Mouse (Mus musculus) heart, postnatal 0 days (tissue): ENCODE results near the gene Trh. TPM values are rescaled to one million over a fixed set of nuclear protein-coding genes. Genes with fewer than 3 reads are reported as not detected.
A peak's percentile ranks its signal among the peaks of the same experiment; 100 is the strongest.

ENCODE experiments used
- ATAC-seq: fragments of 200-750 bp; cut with Nextera tagmentation; 2 replicates; pipeline ENCODE4 v1.8.0; 2017; ENCODE audit warnings: low read depth, moderate number of reproducible peaks, moderate library complexity; ENCODE audit not compliant: insufficient read depth
- DNase-seq: peaks from one replicate; pipeline ENCODE4 v3.0.0-alpha.2; 2016; ENCODE audit warnings: low spot score
- H3K27ac ChIP-seq: fragments of 300-500 bp; sonication (generic); 2 replicates; pipeline ENCODE4 v1.5.1; 2014; ENCODE audit warnings: low read depth, mild to moderate bottlenecking
- H3K27me3 ChIP-seq: fragments of 300-500 bp; sonication (generic); 2 replicates; pipeline ENCODE4 v1.6.1; 2014; ENCODE audit warnings: low read length, mixed read lengths; ENCODE audit not compliant: control insufficient read depth, insufficient read depth
- H3K36me3 ChIP-seq: fragments of 300-500 bp; sonication (generic); replicated peaks from 2 replicates; pipeline ENCODE4 v1.6.1; 2014; ENCODE audit warnings: low read length, mixed read lengths; ENCODE audit not compliant: control insufficient read depth, insufficient read depth
- H3K4me1 ChIP-seq: fragments of 300-500 bp; sonication (generic); 2 replicates; pipeline ENCODE4 v1.6.1; 2014; ENCODE audit warnings: antibody characterized with exemption; ENCODE audit not compliant: control insufficient read depth, insufficient read depth
- H3K4me2 ChIP-seq: fragments of 300-500 bp; sonication (generic); 2 replicates; pipeline ENCODE4 v1.6.1; 2014; ENCODE audit warnings: low read depth, mild to moderate bottlenecking, low read length, moderate library complexity
- H3K4me3 ChIP-seq: fragments of 300-500 bp; sonication (generic); 2 replicates; pipeline ENCODE4 v1.5.1; 2014; ENCODE audit warnings: low read depth, low read length
- H3K9ac ChIP-seq: fragments of 300-500 bp; sonication (generic); replicated peaks from 2 replicates; pipeline ENCODE4 v1.6.1; 2014; ENCODE audit warnings: low read depth, low read length, mixed read lengths
- H3K9me3 ChIP-seq: fragments of 300-500 bp; sonication (generic); replicated peaks from 2 replicates; pipeline ENCODE4 v1.6.1; 2016; ENCODE audit warnings: low read length; ENCODE audit not compliant: control insufficient read depth
- CTCF ChIP-seq: IDR thresholded peaks from 2 replicates; pipeline ENCODE4 v1.5.1; 2016; ENCODE audit warnings: antibody characterized with exemption, control low read depth, low read depth
- EP300 ChIP-seq: IDR thresholded peaks from 2 replicates; pipeline ENCODE4 v1.6.1; 2016; ENCODE audit warnings: antibody characterized with exemption, low read depth
- WGBS: fragments of 180-500 bp; shearing (Covaris S2); extraction: QIAGEN DNeasy Blood & Tissue Kit; methylation state at CpG from one replicate; pipeline ENCODE4 v1.1.7; 2014; 5-methylcytosine and 5-hydroxymethylcytosine counted together
- polyA plus RNA-seq: library from polyadenylated mRNA; unstranded; fragments of >200 nt; fragmentation: Nextera tagmentation; extraction: Ambion mirVana; gene quantifications from 2 replicates; pipeline ENCODE4 v1.2.1, GENCODE M21; 2015
- total RNA-seq: library from RNA; depleted of rRNA; stranded (reverse); fragments of >200 nt; gene quantifications from 2 replicates; pipeline ENCODE4 v1.2.3, GENCODE M21; 2014; ENCODE audit warnings: low replicate concordance

Gene Trh
- total and polyA plus RNA-seq, 2 experiments from 2014 or later: not detected

DNA sequence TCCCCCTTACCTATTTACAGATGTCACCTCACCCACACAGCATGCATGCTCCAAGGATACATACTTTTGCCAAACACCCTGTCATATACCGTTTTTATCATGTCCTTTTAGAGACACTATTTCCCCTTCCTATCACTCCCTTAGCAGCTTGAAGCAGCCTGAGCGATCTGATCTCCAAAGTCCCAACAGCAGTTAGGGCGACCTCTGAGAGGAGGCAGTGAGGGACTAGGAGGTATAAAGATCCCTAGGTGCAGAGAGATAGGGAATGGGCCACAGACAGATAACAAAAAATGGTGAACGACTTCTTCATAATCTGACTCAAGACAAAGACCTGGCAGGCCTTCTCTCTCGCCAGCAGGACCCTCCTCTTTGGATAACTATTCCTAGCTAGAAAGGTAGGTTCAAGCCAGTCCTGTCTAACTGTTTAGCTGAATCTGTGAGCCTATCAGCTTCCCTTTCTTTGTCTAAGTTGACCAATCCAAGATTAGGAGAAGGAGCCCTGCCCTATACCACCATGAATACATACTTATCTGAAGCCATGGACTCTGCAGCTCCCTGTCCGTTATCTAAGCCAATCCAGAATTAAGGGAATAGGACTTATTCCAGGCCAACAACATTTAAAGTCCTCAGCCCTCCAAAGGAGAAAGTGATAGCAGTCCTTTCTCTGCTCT, 29.3 kb upstream of the Trh start:
- no peak for DNase-seq
- no peaks in the 10 kb centered on the region for H3K4me1 ChIP-seq
- ATAC-seq: no peak
- no peak overlapping the region for H3K9ac ChIP-seq
- no peak overlapping the region for H3K4me2 ChIP-seq
- H3K9me3 ChIP-seq: no peaks in the 10 kb centered on the region
- H3K27ac ChIP-seq: no peak overlapping the region
- no peak overlapping the region for H3K4me3 ChIP-seq
- 49% methylated on average over 6 of the region's 6 CpGs for WGBS
- TF ChIP-seq EP300 (no peak), CTCF (no peak)
- no peaks in the 10 kb centered on the region for H3K27me3 ChIP-seq
- no peaks in the 10 kb centered on the region for H3K36me3 ChIP-seq

DNA sequence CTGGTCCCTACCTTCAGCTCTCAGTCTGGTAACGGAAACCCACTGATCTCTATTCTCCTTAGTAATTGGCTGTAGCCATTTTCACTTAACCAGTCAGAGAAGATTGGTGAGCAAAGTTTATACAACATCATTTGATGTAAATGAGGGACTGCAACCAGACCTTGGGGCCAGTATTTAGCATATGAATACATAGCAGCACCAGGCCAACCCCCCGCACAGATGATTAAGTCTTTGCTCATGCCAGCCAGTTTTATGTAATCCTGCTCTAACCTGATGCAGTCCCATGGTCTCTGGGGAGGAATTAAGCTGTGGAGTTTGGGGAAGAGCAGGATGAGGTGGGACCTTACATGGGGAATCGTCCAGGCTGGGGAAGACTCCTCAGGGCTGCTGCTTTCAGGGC, 28.2 kb upstream of the Trh start:
- ATAC-seq (no peak), DNase-seq (no peak)
- Histone ChIP-seq H3K4me2 (no peak overlapping the region), H3K9ac (no peak overlapping the region), H3K4me3 (no peak overlapping the region), H3K27me3 (no peaks in the 10 kb centered on the region), H3K36me3 (no peaks in the 10 kb centered on the region), H3K4me1 (no peaks in the 10 kb centered on the region), H3K9me3 (no peaks in the 10 kb centered on the region), H3K27ac (no peak overlapping the region)
- TF ChIP-seq EP300 (no peak), CTCF (no peak)
- WGBS: 83% methylated on average over 3 of the region's 3 CpGs

DNA sequence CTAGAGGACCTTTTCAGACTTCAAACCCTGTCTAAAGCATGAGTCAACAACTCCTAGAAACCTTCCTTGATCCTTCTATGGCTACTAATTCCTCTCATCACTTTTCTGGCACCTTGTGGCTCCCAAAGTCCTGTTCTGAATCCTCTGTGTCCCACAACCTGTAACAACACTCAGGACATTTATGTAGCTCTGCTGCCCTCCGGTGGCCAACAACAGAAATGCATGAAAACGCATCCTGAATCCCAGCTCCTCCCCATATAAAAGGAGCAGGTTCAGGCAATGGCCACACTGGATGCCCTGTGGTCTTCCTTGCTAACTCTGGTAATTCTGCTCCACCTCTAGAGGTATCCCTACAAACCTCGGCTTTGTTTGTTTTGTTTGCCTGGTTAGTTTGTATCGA, 24.6 kb upstream of the Trh start:
- no peaks in the 10 kb centered on the region for H3K36me3 ChIP-seq
- no peak overlapping the region for H3K4me3 ChIP-seq
- WGBS: 8% methylated on average over 4 of the region's 4 CpGs
- ATAC-seq (peak; percentile 62; the same call in 1 of the 2 replicates), DNase-seq (peak; percentile 62)
- no peak overlapping the region for H3K9ac ChIP-seq
- TF ChIP-seq EP300 (no peak), CTCF (peak; percentile 89)
- no peaks in the 10 kb centered on the region for H3K4me1 ChIP-seq
- H3K4me2 ChIP-seq: no peak overlapping the region
- H3K27ac ChIP-seq: no peak overlapping the region
- H3K27me3 ChIP-seq: no peaks in the 10 kb centered on the region
- H3K9me3 ChIP-seq: no peaks in the 10 kb centered on the region

DNA sequence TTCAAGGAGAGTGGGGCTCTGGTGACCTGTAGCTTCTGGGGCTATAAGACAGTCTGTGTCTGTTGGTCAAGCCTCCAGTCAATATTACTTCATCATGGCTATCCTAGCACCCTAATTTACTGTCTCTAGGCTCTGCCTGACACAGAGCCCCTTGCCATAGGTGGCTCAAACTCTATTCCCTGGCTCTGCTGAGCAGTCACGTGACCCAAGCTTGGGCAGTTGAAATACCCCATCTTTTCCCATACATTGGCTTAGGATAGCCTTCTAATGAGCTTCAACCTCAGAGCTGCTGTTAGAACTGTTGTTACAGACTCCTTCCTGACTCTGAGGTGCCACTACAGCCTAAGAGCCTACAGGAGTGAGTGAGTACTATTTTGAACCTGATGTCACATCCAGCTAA, 23.6 kb upstream of the Trh start:
- no peak for DNase-seq
- no peaks in the 10 kb centered on the region for H3K27me3 ChIP-seq
- TF ChIP-seq CTCF (no peak), EP300 (no peak)
- no peak overlapping the region for H3K4me2 ChIP-seq
- H3K9me3 ChIP-seq: no peaks in the 10 kb centered on the region
- H3K27ac ChIP-seq: no peak overlapping the region
- WGBS: 40% methylated on average over 1 of the region's 1 CpGs
- H3K4me1 ChIP-seq: no peaks in the 10 kb centered on the region
- no peaks in the 10 kb centered on the region for H3K36me3 ChIP-seq
- ATAC-seq: no peak
- H3K4me3 ChIP-seq: no peak overlapping the region
- H3K9ac ChIP-seq: no peak overlapping the region

DNA sequence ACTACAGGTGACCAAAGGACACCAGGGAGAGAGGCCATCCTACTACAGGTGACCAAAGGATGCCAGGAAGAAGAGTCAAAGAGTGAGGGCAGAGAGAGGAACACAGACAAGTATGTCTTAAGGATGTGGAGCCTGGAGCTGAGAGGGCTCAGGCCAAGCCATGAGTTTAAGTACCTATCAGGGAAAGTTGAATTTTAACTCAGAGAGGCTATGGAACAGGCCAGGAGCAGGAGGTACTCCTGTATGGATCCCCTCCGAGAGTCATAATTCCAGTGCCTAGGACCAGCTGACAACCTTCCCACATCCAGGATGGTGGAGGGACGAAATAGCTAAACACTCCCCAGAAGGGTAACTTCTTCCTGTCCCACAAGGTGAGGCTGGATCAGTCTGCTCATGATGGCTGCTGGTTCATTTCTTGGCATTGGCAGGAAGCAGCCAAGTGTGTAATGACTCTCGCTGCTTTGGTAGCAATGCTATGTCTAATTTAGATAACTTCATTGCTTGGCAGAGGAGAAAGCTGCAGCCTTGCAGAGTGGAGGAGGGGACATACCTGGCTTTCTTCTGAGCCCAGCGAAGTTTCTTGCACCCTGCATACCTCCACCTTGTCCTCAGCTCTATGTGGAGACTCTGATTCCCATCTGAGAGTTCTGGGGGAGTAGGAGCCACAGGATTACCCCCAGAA, 16.9 kb upstream of the Trh start:
- ATAC-seq: no peak
- Histone ChIP-seq H3K4me3 (no peak overlapping the region), H3K36me3 (no peaks in the 10 kb centered on the region), H3K4me2 (no peak overlapping the region), H3K9ac (no peak overlapping the region), H3K9me3 (no peaks in the 10 kb centered on the region), H3K27ac (no peak overlapping the region), H3K27me3 (no peaks in the 10 kb centered on the region), H3K4me1 (no peaks in the 10 kb centered on the region)
- no peak for TF ChIP-seq CTCF
- no peak for TF ChIP-seq EP300
- no peak for DNase-seq
- WGBS: 62% methylated on average over 4 of the region's 4 CpGs
